Mouse (Mus musculus): ENCODE measurements at regions not wholly inside any gene's neighbourhood (a gene's known extent, or its start where the extent isn't known, plus 50 kb on each side); places are given as distances from the start of the nearest gene placed in this dataset.

DNA sequence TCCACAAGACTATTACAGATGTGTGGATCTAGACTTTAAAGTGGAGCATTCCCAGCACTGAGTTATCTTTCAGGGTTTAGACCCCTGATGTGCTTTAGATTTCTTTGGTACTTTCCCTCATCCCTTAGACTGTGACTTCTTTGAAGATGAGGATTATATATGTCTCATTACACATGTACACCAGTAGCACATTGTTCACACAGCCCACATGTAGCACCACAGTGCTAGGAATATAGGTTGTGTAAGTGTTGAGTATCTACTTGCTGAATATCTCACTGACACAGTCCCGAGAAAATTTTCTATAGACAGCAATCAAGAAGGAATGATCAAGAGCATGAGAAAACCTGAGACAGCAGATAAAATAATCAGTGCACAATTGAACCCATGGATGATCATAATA lies 243.4 kb upstream of the Brinp1 start:
- 97% methylated on average over 1 of the region's 1 CpGs for WGBS
- ATAC-seq (replicated peaks; ENCODE audit: insufficient number of reproducible peaks, low FRiP score, low TSS enrichment, low read depth) (no peak), DNase-seq (ENCODE audit: low spot score) (no peak)
- H3K4me3 ChIP-seq (ENCODE audit: low read depth, low read length) = no peak overlapping the region
- H3K9ac ChIP-seq (replicated peaks; ENCODE audit: low read length) = no peak overlapping the region
- H3K36me3 ChIP-seq (replicated peaks; ENCODE audit: control insufficient read depth, insufficient read depth, low read depth, low read length) = no peaks in the 10 kb centered on the region
- no peaks in the 10 kb centered on the region for H3K9me3 ChIP-seq (replicated peaks; ENCODE audit: control insufficient read depth, low read length)
- H3K27me3 ChIP-seq (ENCODE audit: control insufficient read depth, insufficient read depth, low read length) = no peaks in the 10 kb centered on the region
- no peaks in the 10 kb centered on the region for H3K4me1 ChIP-seq (ENCODE audit: control insufficient read depth, insufficient read depth, low read length)
- no peak overlapping the region for H3K27ac ChIP-seq (replicated peaks; ENCODE audit: low read depth, low read length)
- no peak overlapping the region for H3K4me2 ChIP-seq (ENCODE audit: low read depth, low read length)

DNA sequence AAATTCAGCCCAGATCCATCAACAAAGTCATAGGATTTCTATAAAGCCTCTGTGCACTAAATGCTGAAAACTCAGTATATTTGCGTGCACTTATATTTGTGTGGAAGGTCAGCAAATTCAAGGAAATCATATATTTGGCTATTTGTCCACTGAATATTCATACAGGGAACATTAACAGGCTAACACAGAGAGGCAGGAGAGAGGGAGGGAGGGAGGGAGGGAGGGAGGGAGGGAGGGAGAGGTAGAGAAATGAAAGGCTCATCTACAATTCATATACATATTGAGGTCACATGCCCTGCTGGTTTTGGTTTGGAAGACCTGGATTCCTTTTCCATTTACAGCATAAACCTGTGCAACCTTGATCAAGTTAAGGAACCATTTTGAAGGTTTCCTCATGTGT lies 241.9 kb upstream of the Brinp1 start:
- DNase-seq (ENCODE audit: low spot score) = no peak
- Histone ChIP-seq H3K4me3 (ENCODE audit: low read depth, low read length) (no peak overlapping the region), H3K27me3 (ENCODE audit: control insufficient read depth, insufficient read depth, low read length) (no peaks in the 10 kb centered on the region), H3K4me2 (ENCODE audit: low read depth, low read length) (peak overlapping the region; percentile 36), H3K9ac (replicated peaks; ENCODE audit: low read length) (no peak overlapping the region), H3K9me3 (replicated peaks; ENCODE audit: control insufficient read depth, low read length) (no peaks in the 10 kb centered on the region), H3K36me3 (replicated peaks; ENCODE audit: control insufficient read depth, insufficient read depth, low read depth, low read length) (no peaks in the 10 kb centered on the region), H3K27ac (replicated peaks; ENCODE audit: low read depth, low read length) (no peak overlapping the region), H3K4me1 (ENCODE audit: control insufficient read depth, insufficient read depth, low read length) (no peaks in the 10 kb centered on the region)
- 92% methylated on average over 1 of the region's 1 CpGs for WGBS
- no peak for ATAC-seq (replicated peaks; ENCODE audit: insufficient number of reproducible peaks, low FRiP score, low TSS enrichment, low read depth)

- Histone ChIP-seq H3K9me3 (replicated peaks; ENCODE audit: control insufficient read depth, low read length) (no peaks in the 10 kb centered on the region), H3K9ac (replicated peaks; ENCODE audit: low read length) (peak overlapping the region; percentile 39; the same call in 1 of the 2 replicates), H3K36me3 (replicated peaks; ENCODE audit: control insufficient read depth, insufficient read depth, low read depth, low read length) (no peaks in the 10 kb centered on the region), H3K27me3 (ENCODE audit: control insufficient read depth, insufficient read depth, low read length) (no peaks in the 10 kb centered on the region), H3K27ac (replicated peaks; ENCODE audit: low read depth, low read length) (no peak overlapping the region), H3K4me1 (ENCODE audit: control insufficient read depth, insufficient read depth, low read length) (no peaks in the 10 kb centered on the region), H3K4me3 (ENCODE audit: low read depth, low read length) (peak overlapping the region; percentile 43), H3K4me2 (ENCODE audit: low read depth, low read length) (peak overlapping the region; percentile 36)
- peak; percentile 80 for DNase-seq (ENCODE audit: low spot score)
- ATAC-seq (replicated peaks; ENCODE audit: insufficient number of reproducible peaks, low FRiP score, low TSS enrichment, low read depth) = peak; percentile 82
- WGBS = 1% methylated on average over 13 of the region's 13 CpGs
Measured at GRCm38 (mm10) chr4:69195645-69196044, 241.4 kb upstream of the Brinp1 start.
